Mouse (Mus musculus): ENCODE measurements around the gene Ptcd1.
A peak's percentile ranks its signal among the peaks of the same experiment; 100 is the strongest.
"Not testable (repeated sequence)": the region's sequence is repeated elsewhere in the genome, so short reads cannot be mapped to it uniquely, and the experiment has no call there.

Gene Ptcd1

DNA sequence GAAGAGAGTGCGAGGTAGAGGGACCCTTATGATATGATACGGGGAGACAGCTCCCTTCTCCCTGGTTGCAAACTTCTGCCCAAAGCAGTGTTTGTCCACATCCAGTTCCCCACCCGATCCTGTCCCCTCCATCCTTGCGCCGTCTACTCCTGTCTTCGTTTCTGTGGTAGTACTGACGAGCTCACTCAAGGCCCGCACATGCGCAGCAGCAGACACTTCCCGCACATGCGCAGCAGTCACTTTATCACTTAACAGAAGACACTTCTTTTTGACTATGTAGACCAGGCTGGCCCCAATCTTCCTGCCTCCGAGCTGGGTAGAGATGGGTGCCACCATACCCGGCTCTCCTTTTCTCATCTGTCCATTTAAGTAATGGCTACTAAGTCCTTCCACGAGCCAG is 5.5 kb downstream of the Ptcd1 start:
- DNase-seq: no peak

DNA sequence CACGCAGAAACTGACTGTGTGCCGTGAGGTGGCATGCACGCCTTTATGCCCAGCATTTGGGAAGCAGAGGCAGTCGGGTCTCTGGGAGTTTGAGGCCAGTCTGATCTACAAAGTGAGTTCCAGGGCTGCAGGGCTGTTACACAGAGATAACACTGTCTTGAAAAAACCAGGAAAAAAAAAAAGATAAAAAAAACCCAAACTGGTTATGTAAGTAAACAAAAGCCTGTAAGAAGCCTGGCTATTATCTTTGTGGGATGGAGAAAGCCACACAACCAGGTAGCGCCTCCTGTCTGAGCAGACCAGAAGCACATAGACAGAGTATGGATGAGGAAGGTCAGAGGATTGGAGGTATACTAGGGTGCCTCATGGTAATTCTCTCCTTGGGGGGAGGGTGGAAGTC is 14.2 kb downstream of the Ptcd1 start:
- no peak for DNase-seq

DNA sequence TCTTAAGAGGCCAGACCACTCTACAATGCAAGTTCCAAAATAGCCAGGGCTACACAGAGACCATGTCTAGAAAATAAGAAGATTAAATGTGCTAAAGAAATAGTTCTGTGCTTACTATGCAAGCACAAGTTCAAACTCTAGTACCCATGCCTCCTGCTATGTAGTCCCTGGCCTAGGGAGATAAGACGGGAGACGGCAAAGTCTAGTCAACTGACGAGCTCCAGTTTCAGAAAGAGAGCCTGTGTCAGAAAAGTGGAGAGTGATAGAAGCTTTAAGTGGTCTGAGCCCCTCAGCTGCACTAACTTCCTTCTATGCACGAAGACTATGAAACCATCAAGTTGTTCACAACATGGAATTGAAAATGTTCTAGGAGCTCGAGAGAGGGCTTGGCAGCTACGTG is 17.6 kb downstream of the Ptcd1 start:
- no peak for DNase-seq

DNA sequence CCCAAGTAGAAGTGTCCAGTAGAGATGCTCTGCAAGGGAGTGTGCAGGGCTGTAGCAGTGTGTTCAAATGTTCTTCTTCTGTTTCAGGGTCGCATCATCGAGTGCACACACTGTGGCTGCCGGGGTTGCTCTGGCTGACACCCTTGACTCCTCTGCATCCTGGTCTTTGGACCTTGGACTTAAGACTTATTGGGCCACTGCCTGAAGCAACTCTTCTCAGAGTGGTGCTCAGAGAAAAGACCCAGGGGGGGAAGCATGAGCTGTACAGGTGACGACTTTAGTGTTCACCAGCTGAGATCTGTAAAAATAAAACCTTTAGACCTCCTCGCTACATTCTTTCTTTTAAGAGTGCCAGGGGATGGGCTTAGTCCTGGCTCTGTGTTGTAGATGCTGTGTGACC is 19.2 kb downstream of the Ptcd1 start:
- DNase-seq: no peak

DNA sequence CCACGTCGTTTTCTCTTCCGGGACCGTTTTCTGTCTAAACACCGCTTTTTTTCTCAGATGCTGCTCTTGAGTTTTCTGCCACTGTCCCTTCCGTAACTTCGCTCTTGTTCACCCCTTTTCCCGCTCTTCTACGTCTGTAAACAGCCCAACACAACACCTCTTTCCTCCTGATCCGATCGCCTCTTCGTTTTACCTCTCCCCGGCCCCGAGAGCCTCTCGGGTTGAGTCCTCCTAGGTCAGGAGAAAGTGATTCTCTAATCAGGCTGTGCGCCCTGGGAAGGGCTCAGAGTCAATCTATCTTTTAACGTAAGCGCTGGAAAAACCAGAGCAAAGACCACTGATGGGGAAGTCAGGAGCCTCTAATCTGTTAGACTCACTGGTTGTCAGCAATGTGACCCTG is 26.3 kb downstream of the Ptcd1 start:
- no peak for DNase-seq

DNA sequence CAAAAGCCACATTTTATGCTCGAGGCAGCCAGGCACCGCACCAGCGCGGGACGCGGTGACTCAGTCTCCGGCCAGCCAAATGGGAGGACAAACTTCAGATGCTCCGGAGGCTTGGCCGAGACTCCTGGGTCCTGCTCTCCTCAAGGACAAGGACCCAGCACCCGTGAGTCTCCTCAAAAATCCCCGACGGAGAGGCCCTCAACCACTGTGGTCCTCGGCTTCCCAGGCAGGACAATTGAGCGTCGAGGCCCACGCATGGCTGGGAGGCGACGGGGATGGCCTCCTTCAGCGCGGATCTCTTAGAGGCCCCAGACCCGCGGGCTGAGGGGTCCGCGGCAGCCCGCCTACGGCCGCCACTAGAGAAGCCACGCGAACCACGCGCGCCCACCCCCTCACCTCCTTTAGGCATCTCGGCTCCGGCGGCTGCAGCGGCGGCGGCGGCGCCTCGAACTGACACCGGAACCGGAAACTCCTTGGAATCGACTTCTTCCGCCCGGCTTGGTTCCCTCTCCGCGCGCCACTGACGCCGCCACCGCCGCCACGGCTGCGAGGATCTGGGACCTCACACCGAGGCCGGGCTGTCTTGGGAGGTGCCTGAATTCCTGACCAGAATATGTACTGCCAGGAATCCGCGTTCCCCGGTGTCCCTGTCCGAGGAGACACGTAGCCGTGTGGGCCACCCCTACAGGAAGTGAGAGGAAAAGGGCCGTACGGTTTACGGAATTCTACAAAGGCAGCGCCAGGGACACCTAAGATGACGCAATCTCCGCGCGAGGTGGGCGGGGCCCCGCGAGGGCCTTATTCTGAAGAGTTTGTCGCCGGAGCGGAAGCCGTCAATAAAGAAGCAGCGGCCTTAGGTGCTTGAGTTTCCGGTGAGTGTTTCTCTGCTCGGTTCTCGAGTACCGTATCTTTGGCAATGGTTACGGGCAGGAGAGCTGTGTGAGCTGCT is 27.1 kb downstream of the Ptcd1 start, which contains the start of the genes Pdap1 and Bud31:
Pdap1 (minus strand) TSS at position 668 of the 949 bp plus-strand sequence.
Bud31 (plus strand) TSS at position 792 of the 949 bp plus-strand sequence.
- peak; percentile 87 to 92 for DNase-seq

DNA sequence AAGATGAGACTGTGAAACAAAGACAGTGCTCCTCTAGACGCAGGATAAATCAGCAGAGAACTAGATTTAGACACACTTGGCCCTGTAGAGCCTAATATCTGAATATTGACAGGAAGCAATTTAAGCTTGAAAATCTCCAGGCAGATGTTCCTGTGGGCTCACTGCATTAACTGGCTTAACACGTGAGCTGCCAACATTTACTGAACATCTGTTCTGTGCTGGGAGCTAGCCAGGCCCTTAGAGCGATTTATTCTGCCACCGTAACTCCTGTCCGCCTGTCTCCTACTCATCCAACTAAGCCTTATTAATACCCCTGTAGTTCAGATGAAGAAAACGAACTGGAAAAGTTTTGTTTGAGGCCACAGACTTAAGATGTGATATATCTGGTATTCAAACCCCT is 28.1 kb downstream of the Ptcd1 start:
- no peak for DNase-seq

DNA sequence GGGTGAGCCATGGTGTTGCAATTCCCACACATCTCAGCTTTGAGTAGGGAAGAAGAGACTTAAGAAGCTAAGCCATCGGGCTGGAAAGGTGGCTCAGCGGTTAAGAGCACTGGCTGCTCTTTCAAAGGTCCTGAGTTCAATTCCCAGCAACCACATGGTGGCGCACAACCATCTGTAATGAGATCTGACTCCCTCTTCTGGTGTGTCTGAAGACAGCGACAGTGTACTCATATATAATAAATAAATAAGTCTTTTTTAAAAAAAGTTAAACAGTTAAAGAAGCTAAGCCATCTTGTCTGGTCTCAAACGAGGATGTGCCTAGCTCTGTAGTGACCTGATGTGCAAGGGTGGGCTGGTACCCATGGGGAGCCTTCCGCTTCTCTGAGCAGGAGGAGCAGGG is 33.6 kb downstream of the Ptcd1 start:
- DNase-seq: not testable (repeated sequence)

DNA sequence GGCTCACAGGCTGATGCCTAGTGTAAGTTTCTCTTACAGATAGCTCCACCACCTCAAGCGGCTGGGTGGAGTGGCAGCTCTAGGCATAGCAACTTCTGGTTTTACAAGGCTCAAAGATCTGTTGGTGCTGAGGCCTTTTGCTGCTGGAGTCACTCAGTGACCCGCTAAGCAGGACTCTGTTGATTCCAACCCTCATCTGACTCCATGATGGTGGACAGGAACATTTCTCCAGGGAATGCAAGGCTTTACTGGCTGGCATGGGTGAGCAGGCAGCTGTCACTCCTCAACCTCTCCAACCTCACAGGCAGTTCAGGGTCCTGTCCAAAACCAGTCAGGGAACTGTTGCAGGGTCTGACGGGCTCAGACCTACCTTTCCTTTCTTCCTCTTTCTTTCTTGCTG is 35.9 kb downstream of the Ptcd1 start:
- DNase-seq: no peak

DNA sequence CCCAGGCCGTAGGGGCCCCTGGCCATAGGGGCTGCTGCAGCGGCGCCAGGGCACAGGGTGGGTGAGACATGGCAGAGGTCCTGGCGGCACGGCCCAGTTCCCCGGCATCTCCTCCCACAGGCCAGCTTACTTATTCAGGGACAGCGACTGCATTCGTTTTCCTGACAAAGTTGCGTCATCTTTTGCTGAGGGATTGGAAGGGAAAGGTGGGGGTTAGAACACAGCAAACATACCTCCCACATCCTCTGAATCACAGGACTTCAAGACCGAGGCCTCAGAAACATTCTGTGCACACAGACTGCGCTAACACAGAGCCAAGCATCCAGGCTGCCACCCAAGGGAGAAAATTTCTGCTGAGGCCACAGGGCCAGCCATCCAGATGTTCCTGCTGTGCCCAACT is 36.7 kb downstream of the Ptcd1 start:
- DNase-seq: no peak

DNA sequence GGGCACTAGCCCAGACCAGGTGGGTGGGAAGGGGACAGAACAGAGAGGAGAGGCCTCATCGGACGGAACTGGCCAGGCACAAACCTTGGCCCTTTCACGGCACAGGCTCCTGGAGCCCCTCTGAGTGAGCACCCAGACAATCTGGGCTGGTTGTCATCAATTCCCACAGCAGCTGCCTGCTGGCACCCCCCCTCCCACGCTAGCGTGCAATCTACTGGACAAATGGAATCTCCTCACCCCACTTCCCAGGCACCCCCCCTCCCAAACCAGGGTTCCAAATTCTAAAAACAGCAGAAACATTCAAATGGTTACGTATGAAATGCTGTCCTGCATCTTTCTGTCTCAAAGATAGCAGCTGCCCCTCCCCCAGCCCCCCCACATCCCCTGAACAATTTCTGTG is 37.1 kb downstream of the Ptcd1 start:
- not testable (repeated sequence) for DNase-seq

DNA sequence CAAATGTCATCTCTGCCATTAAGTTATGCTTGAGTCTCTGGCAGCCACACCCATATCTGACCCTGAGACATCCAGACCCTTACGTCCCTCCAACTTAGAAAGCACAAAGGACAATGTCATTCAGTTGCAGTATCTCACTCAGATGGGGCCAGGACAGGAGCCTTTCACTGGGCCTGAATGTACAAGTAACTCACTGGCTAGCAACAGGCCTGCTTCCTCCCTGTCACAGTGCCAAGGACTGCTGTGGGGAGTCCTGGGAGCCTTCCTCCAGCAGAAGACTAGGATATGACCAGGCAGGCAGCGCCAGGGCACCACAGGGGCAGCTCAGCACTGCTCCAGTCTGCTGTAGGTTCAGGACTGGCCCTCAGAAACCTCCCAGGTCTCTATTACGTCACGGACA is 37.8 kb downstream of the Ptcd1 start:
- DNase-seq: no peak

DNA sequence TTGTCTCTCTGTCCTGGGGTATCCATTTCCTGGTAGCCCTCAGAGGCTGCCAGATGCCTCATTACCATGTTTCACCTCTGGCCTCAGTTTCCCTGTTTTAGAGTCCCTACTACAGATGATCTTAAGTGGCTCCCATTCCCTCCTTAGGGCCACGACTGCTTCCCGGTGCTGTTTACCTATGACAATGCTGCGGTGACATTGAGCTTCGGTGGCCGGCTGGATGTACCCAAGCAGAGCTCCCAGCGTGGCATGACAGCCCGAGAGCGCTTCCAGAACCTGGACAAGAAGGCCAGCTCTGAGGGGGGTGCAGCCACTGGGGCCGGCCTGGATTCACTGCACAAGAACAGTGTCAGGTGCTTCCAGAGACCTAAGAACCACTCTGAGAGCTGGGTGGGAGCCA is 40.3 kb downstream of the Ptcd1 start:
- no peak for DNase-seq

DNA sequence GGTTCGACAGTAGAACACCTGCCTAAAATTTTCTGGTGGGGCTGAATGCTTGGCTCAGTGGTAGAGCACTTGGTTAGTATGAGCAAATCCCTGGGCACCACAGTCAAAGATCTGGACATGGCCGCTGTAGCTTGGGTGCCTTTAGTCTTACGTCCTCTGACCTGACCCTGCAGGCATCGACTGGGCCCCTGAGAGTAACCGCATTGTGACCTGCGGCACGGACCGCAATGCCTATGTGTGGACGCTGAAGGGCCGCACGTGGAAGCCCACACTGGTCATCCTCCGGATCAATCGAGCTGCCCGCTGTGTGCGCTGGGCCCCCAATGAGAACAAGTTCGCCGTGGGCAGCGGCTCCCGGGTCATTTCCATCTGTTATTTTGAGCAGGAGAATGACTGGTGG is 43.5 kb downstream of the Ptcd1 start:
- DNase-seq: no peak

DNA sequence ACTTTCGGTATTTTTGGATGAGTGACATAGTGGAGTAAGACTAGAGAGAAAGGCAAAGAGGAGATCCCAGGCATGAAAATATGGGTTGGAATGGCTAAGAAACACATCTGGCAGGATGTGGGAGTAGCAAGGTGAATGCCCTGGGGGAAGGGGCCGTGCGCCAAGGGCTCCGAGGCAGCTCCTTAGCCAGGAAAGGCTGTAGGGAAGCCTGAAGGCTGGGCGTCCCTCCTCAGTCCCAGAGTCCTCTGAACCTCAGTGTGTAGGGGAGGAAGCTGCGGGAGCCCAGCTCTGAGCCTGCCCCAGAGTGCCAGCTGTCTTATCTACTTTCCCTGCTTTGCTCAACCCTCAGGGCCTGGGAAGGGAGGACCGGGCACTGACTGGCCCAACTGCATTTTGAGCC is 46.0 kb downstream of the Ptcd1 start:
- no peak for DNase-seq

DNA sequence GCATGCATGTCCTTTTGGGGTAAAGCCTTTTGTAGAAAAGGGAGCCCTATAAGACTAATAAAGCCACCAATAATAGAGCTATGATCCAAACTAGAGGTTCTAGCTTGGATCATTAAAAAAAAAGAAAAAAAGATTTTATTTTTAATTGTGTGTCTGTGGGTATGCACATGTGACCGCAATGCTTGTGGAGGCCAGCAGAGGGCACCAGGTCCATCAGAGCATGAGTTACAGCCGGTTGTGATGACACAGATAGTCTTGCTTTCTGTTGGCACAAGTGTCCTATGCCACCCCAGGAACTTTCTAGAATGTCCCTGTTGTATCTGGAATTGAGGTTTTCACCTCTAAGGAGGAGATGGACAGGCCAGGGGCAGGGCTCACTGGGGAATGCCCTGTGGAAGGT is 47.5 kb downstream of the Ptcd1 start:
- DNase-seq: no peak

DNA sequence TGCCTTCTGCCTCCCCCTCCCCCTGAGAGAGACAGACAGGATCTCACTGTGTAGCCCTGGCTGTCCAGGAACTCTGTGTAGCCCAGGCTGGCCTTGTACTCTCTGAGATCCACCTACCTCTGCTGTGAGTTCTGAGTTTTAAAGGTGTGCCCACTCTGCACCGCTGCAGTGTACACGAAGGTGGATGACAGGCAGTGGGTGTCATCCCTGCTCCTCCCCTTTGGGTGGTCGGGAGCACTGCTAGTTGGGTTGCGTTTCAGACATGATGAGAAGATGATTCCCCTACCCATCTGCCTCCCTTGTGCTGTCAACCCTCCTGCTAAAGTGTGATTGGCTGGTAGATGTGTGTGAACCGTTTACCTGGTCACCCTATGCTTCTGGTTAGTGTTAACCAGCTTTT is 48.4 kb downstream of the Ptcd1 start:
- DNase-seq: no peak

DNA sequence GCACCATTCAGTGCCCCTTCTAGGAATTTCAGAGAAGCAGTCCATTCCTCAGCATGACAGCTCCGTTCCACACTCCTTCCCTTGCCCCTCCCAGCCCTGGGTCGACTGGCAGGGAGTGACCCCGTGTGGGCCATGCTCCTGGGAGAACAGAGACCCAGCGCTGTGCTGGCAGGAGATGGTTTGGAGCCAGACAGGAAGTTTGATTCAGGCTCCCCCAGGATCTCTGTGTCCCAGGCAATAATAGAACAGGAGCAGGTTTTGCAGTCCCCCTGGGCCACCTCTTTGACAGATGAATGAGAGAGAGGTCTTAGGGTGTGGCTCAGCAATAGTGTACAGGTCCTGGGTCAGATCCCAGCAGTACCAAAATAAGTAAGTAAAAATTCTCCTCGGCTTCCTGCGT is 48.9 kb downstream of the Ptcd1 start:
- no peak for DNase-seq

DNA sequence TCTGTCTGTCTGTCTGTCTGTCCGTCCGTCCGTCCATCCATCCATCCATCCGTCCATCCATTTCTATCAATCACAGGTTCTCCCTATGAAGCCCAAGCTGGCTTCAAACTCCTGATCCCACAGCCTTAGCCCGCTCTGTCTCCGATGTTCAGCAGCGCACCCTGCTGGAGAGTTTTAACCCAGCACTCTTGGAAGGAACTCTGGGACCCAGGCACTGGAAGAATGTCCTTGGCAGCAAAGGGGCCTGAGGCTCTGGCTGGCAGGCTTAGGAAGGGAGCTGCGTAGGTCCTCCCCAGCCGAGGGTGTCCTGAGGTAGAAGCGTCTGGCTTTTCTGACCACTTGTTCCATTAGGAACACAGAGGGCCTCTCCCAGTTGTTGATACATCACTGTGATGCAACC is 50.0 kb downstream of the Ptcd1 start:
- peak in 1 of 2 experiments; percentile 65 for DNase-seq

DNA sequence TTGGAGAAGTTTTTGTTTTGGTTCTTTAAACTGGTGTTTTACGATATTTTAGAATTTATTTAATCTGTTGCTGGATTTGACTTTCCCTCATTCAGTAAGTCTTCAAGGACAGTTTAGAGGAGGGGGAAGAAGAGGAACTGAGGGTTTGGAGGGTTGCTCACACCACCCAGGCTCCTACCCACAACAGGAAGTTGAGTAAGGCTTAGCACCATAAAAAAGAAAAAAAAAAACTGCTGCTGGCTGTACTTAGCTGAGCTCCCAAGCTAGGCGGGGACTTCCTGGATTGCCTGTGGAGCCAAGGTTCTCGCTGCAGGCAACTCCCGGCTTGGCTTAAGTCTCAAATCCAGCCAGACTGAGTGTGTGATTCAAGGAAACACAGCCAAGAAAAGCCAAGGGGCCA is 50.6 kb downstream of the Ptcd1 start:
- DNase-seq: peak; percentile 30 to 46

DNA sequence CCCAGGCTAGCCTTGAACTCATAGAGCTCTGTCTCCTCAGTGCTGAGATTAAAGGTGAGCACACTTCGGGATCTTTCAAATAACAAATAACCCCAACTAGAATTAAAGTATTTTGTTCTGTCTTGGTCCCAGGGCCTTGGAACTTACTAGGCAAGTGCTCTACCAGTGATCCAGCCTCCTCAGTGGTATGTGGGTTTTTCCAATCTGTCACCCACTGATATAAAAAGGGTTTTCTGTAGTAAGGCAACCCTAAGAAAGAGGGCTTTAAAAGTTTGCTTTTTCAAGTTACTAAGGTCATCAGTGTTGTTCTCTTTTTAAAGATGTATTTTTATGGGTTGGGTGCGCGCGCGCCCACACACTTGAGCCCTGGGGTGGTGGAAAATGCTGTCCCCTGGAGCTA is 51.2 kb downstream of the Ptcd1 start:
- DNase-seq: no peak

DNA sequence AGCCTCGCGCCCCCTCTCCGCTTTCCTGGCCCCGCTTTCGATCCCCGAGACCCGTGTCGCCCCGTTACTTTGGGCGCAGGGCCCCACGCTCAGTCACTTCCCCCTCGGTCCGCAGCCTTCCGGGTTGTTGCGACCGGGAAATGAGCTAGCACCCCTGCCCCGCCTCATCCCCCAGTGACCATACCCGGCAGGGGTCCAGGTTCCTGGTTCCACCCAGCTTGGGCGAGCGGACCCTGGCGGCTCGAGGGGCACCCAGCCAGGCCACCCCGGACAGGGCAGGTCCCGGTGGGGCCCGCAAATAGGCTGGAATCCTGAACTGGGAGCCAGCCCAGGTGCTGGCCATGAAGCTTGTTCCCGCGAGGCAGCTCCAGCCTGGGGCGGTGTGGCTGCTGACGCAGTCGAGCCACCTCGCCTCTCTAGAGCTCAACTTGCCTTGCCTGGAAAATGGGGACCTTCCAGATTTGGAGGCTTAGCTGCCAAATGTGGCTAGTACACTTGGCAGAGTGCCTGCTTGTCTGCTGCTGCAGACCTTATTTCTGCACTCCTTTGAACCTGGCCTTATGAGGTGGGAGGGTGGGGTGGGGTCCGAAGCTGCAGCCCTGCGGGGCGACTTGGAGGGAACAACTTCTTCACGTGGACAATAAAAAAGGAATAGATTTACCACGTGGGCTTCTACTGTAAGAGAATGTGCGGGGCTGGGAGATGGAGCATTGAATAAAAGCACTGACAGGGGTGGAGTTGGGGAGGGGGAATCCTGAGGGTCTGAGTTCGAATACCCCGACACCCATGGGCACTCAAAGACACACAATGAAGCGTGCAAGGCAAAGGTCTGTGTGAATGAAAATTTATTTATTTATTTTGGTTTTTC is 52.1 kb downstream of the Ptcd1 start:
- DNase-seq: peak; percentile 70 to 75

DNA sequence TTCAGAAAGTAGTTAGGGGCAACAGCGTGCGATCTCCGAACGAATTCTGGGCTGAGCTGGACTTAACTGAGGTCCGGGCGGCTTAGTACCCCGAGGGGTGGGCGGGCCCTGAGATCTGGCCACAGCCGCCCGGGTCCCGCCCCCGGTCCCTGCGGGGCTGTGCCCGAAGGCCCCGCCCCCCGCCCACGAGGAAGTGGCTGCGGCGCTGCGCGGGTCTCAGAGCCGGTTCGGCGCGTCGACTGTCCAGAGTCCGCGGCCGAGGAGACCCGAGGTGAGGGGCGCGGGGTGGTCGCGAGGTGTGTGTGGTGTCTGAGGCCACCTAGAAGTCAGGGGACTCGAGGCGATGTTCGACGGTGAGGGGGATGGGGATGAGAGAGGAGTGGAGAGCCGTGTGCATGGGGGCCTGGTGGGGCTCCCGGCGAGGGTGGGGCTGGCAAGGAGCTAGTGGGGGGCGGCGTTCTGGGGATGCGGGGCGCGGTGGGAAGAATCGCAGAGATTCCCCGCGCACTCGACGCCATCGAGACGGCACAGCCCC is 52.8 kb downstream of the Ptcd1 start, which contains the start of gene Arpc1b:
Arpc1b (plus strand) TSS at position 145 of the 535 bp plus-strand sequence.
- DNase-seq: peak; percentile 74 to 80

All from spleen, adult 18-20 months (tissue).